Mouse (Mus musculus) granulocyte monocyte progenitor cell, adult 5-6 weeks (primary cell): ENCODE measurements around the gene Hivep3. TPM values are rescaled to one million over a fixed set of nuclear protein-coding genes. Genes with fewer than 3 reads are reported as not detected.

ENCODE experiments used
- ATAC-seq: replicated peaks from 2 replicates; pipeline ENCODE4 v1.8.0; 2016; ENCODE audit warnings: mild to moderate bottlenecking, moderate TSS enrichment, inconsistent platforms; ENCODE audit not compliant: poor library complexity, severe bottlenecking
- total RNA-seq, 2 experiments: library from RNA; stranded (forward) in 1 of 2; stranded (reverse) in 1 of 2; fragments of 200-712, 200-1000 nt in 1 of 2; fragments of >200 nt in 1 of 2; fragmentation: Nextera tagmentation in 1 of 2; gene quantifications; 2 replicates each; pipeline ENCODE4 v1.2.3; 2014 to 2017

Hivep3 gene
- total RNA-seq, 2 experiments from 2014 or later, result 4.4 to 11.9 TPM

GRCm38 (mm10) chr4:119814185-119815132 lies 80.9 kb downstream of the Hivep3 start:
- ATAC-seq, result 0 out of 2 replicates have a peak, but pooled peaks have one; percentile 18

- ATAC-seq, result no peak
These were observed 81.7 kb downstream of the Hivep3 start for GRCm38 (mm10) chr4:119815133-119815792.

GRCm38 (mm10) chr4:119815793-119816161 lies 82.2 kb downstream of the Hivep3 start:
- no peak for ATAC-seq

DNA sequence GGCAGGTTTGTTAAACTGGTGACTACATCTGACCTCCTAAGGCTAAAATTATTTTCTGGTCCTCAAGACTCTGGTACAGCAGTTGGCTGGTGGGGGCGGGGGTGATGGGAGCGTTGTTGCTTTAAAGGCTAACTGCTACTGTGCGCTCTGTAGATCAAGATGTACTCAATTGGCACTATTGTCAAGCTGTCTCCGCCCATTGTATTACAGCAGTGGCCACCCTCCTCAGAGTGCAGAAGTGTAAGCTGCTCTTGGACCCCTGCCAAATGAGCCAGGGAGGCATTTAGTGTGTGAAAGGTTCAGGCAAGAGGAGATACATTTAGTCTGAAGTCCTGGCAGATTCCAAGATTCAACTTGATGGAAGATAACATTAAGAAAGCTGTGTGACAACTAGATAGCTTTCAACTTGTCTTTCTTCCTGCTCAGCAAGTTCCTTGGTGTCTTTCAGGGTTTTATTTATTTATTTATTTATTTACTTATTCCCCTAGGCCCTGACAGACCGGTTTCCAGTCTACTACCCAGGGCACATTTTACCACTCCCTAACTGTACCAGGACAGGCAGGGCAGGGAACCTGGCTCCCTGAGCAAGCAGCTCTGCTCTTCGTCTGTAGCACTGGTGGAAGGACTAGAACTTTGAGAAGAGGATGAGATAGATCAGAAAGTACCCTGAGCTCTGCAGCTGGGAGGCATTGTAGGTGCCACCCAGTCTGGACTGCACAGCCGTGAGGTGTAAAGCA lies 83.2 kb downstream of the Hivep3 start:
- ATAC-seq, result no peak

DNA sequence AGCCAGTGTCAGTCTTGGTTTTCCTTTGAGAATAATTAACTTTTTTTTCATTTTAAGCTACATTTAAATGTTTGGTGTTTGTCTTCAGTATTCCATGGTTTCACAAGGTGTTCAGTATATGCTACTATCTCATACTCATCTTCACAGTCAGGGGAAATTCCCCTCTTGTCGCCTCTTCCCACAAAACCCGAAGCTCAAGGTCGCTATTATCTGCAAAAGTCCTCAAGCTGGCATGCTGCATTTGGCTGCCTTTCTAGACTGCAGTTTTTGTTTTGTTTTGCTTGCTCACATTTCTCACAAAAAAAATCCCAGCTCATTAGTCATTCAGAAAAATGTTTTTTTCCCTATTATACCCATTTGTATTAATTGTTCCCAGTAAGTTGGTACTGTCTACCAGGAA lies 92.4 kb downstream of the Hivep3 start:
- no peak for ATAC-seq

GRCm38 (mm10) chr4:119828386-119828785 lies 94.8 kb downstream of the Hivep3 start:
- ATAC-seq, result peak; percentile 40

- no peak for ATAC-seq
These were observed 95.4 kb downstream of the Hivep3 start for GRCm38 (mm10) chr4:119828996-119829395.

- no peak for ATAC-seq
These were observed 99.7 kb downstream of the Hivep3 start for GRCm38 (mm10) chr4:119833333-119833732.

DNA sequence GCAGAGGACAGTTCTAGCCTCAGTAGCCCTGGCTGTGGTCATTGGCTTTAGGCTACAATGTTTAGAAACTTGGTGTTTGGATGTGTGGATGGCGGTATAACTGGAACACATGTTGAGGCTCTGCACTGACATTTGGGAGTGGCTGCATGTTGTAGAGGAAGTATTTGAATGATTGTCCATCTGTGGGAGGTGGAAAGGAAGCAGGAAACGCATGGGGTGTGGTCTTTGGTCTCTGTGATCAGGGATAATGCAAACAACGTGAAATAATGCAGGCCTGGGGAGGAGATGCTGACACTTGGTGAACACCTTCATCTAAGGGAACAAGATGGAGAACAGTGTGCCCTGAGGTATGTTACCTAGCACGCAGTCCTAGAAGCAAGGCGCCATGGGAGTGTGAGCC lies 100.3 kb downstream of the Hivep3 start:
- ATAC-seq, result no peak

GRCm38 (mm10) chr4:119836181-119836580 lies 102.6 kb downstream of the Hivep3 start:
- ATAC-seq, result no peak

DNA sequence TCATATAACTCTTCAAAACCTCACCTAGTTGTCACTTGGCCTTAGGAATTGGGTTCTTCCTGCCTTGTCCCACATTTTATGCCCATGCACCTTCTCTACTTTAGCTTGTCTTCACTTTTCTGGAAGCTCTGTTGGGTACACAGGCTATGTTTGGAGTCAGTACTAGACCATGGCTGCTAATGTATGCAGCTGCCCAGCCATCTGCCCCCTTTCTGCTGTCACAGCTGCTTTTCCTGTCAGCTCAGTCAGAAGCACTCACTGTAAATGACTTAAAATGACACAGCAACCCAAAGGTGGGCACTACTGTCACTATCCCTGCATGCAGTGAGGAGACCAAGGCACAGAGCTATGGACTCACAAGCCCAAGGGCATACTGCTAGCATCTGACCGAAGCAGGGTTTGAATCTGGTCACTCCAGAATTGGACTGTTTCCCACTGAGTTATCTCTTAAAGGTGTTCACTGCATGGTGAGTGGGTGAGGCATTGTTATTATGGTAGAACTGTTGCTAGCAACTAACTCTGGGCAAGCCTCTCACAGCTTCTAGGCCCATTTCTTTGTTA lies 104.0 kb downstream of the Hivep3 start:
- ATAC-seq, result no peak

GRCm38 (mm10) chr4:119838308-119838707 lies 104.7 kb downstream of the Hivep3 start:
- no peak for ATAC-seq

- ATAC-seq, result peak; percentile 43
These were observed 109.7 kb downstream of the Hivep3 start for GRCm38 (mm10) chr4:119843294-119843693.

GRCm38 (mm10) chr4:119844267-119844666 lies 110.7 kb downstream of the Hivep3 start:
- ATAC-seq, result no peak

DNA sequence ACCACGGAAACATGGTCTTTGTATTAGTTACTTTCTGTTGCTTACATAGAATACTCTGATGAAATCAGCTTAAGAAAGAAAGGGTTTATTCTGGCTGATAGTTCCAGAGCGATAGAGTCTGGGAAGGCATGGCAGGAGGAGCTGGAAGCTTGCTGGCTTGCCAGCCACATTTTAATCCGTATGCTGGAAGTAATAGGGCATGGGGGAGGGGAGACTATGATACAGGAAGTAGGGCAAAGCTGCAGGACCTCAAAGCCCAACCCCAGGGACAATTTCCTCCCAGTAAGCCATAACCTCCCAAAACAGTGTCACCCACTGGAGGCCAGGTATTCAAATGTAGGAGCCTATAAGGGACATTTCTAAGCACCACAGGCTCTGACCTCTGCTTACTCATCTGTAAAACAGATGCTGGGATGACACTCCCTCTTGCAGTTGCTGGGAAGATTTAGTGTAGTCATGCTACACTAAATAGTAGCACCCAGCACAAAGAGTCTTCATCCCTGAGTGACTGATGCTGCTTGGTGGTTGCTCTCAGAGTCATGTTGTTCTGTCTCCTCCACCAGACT lies 112.1 kb downstream of the Hivep3 start:
- no peak for ATAC-seq

DNA sequence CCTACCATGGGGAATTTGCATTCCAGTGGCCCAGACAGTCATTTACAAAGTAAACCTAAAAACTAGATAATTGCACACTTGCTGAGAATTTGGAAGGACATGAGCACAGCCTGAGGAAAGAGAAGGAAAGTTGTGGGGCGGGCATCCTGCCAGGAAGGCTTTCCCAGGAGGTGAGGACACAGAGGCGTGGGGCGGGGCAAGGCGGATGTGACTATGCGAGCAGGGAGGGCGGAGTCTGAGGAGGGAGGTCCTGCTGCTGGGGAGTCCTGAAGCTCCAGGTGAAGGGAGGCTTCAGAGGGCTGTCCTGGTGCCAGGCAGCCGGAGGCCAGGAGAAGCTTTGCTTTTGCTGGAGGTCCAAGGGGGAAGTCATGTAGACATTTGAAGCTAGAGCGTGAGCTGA lies 118.9 kb downstream of the Hivep3 start:
- ATAC-seq, result no peak

GRCm38 (mm10) chr4:119854307-119855144 lies 120.9 kb downstream of the Hivep3 start:
- ATAC-seq, result no peak

DNA sequence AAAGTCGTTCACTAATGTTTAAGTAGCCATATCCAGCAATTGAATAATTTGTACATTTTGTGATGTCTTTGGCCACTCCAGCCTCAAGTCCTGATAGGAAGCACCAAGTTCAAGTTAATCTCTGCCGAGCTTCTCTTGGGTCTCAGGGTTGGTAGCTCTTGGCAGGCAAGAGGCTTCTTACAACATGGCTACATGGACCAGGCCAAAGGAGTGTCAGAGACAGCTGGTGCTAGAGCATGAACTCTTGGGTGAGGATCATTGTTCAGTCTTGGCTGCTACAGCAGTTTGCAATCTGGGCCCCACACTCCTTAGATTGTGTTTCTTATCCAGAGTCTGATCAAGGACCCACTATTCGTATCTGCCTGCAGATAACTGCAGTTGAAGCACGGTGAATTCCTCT lies 125.9 kb downstream of the Hivep3 start:
- no peak for ATAC-seq

DNA sequence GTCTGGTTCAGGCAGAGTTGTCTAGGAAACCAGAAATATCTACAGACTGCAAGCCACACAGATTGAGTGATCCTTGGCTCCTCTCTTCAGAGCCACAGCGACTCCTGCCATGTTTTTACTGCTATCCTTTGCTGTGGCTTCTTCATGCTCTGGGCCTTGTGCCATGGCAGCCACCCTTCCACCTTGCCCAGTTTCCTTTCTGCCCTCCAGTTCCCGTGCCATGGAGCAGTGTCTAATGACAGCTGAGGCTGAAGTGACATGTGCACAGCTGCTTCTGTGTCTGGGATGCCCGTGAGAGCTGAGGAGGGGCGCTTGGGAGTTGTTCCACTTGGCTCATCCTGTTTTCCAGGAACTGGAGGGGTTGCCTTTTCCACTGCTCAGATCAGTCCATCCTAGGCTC lies 127.4 kb downstream of the Hivep3 start:
- no peak for ATAC-seq
